Mouse (Mus musculus) liver, adult 2 months (tissue): ENCODE data around the gene Pkd1l2. TPM values are rescaled to one million over a fixed set of nuclear protein-coding genes. Genes with fewer than 3 reads are reported as not detected.

Experiments used
- DNase-seq: peaks from one replicate; pipeline ENCODE4 v3.0.0-alpha.2; 2011; ENCODE audit warnings: low read depth, low spot score; ENCODE audit errors: extremely low read depth
- H3K27ac ChIP-seq: fragments of 200-500 bp; replicated peaks from 2 replicates; pipeline ENCODE4 v1.5.1; 2012; ENCODE audit warnings: low read depth, mild to moderate bottlenecking, control low read depth, inconsistent platforms, low read length; ENCODE audit not compliant: insufficient read depth
- H3K27me3 ChIP-seq: fragments of 200-500 bp; 2 replicates; pipeline ENCODE4 v1.6.1; 2012; ENCODE audit warnings: mild to moderate bottlenecking, moderate library complexity, low read length, inconsistent platforms; ENCODE audit not compliant: control insufficient read depth, insufficient read depth
- H3K36me3 ChIP-seq: fragments of 200-500 bp; 2 replicates; pipeline ENCODE4 v1.6.1; 2012; ENCODE audit warnings: low read length, inconsistent platforms; ENCODE audit not compliant: control insufficient read depth, insufficient read depth
- H3K4me1 ChIP-seq: fragments of 200-500 bp; 2 replicates; pipeline ENCODE4 v1.6.1; 2011; ENCODE audit warnings: low read length; ENCODE audit not compliant: control insufficient read depth, insufficient read depth
- H3K4me3 ChIP-seq: fragments of 200-500 bp; 2 replicates; pipeline ENCODE4 v1.5.1; 2011; ENCODE audit warnings: low read depth, mild to moderate bottlenecking, control low read depth, low read length, moderate library complexity; ENCODE audit not compliant: insufficient read depth
- H3K79me2 ChIP-seq: fragments of 200-500 bp; 2 replicates; pipeline ENCODE4 v1.6.1; 2012; ENCODE audit warnings: inconsistent platforms, mild to moderate bottlenecking, low read length, moderate library complexity; ENCODE audit not compliant: control insufficient read depth, insufficient read depth
- H3K9ac ChIP-seq: fragments of 200-500 bp; 2 replicates; pipeline ENCODE4 v1.6.1; 2012; ENCODE audit warnings: low read depth, mild to moderate bottlenecking, control low read depth, inconsistent platforms, low read length
- CTCF ChIP-seq: fragments of 200-500 bp; IDR thresholded peaks from 2 replicates; pipeline ENCODE4 v1.5.1; 2011; ENCODE audit warnings: low read depth, low read length, control low read depth
- POLR2A ChIP-seq: fragments of 200-500 bp; IDR thresholded peaks from 2 replicates; pipeline ENCODE4 v1.6.1; 2011; ENCODE audit warnings: low read length, control low read depth; ENCODE audit not compliant: insufficient read depth; ENCODE audit errors: extremely low read depth
- WGBS: fragments of 180-500 bp; shearing (Covaris S2); methylation state at CpG from one replicate; pipeline ENCODE4 v1.1.7; 2018; 5-methylcytosine and 5-hydroxymethylcytosine counted together
- polyA plus RNA-seq: library from polyadenylated mRNA; depleted of rRNA; stranded (reverse); fragments of >200 nt; gene quantifications from 2 replicates; pipeline ENCODE4 v1.2.3, GENCODE M21; 2012
- total RNA-seq: library from RNA; depleted of rRNA; stranded (reverse); fragments of >200 nt; gene quantifications from 2 replicates; pipeline ENCODE4 v1.2.3, GENCODE M21; 2014

Gene Pkd1l2
- total and polyA plus RNA-seq, 2 experiments = not detected

DNA sequence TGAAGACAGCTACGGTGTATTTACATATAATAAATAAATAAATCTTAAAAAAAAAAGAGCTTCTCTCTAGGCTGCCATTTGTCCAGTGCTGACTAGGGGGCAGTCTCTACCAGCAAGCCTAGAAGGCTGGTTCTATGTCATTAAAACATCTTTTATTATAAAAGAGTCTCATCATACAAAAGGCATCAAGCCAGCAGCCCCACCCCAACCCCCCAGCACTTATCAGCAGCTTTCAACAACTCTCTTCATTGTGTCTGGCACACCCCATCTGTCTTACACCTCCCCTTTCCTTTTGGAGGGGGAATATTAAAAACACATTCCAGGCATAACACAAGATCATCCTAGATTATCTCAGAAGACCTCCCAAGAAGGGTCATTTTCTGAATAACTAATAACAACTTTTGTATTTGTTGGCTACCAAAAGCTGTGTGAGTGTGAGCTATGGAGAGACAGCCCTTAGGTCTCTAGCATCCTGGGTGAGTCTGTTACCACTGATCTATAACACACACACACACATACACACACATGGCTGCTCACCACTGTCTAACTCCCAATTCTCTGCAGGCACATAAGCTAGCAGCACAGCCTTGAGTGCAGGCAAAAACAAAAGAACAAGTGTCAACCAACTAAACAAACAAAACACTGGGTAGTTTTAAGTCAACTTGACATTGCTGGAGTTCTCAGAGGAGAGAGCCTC is 59.8 kb downstream of the Pkd1l2 start:
- 68% methylated on average over 1 of the region's 1 CpGs for WGBS
- H3K79me2 ChIP-seq = no peaks in the 10 kb centered on the region
- no peak overlapping the region for H3K9ac ChIP-seq
- no peak overlapping the region for H3K4me3 ChIP-seq
- H3K36me3 ChIP-seq = no peaks in the 10 kb centered on the region
- H3K4me1 ChIP-seq = no peaks in the 10 kb centered on the region
- DNase-seq = no peak
- no peaks in the 10 kb centered on the region for H3K27me3 ChIP-seq
- TF ChIP-seq POLR2A (no peak), CTCF (no peak)
- H3K27ac ChIP-seq = no peak overlapping the region

DNA sequence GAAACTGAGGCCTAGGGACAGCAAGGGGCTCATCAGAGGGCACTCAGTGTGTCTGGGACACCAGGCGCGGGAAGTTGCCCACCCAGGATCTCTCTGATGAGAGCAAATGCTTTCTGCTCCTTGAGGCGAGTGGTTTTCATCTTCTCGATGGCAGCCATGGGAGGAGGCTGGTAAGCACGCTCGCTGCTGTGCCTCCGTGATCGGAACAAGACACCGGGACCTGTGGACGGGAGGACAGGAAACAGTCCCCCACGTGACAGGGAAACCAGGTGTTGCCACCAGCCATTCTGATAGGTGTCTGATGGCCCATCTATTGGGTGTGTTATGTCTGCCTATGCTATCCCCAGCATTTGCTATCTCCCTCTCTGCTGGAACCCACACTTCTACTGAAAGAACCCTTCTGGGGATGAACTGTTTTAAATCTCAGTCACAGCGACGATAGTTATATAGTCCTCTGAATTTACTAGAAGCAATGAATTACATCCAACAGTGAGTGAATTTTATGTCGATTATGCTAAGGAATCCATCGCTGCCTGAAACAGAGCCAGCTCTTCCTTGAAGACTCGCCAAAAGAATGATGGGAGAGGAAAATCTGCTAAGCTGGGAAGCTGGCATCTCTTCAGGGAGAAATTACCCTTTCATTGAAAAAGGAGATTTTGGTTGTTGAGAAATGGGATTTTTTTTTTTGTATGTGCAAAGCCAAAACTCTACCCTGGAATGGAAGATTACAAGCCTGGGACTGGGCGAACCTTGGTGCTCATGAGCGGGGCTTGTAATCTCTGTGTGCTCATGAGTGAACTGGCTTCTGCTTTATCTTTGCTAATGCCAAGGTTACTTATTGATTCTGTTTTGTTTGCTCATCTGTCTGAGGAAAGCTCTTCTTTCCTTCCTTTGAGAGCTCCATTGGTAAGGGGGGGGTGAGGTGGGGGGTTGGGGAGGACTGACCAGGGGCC is 62.6 kb downstream of the Pkd1l2 start:
- 87% methylated on average over 18 of the region's 18 CpGs for WGBS

DNA sequence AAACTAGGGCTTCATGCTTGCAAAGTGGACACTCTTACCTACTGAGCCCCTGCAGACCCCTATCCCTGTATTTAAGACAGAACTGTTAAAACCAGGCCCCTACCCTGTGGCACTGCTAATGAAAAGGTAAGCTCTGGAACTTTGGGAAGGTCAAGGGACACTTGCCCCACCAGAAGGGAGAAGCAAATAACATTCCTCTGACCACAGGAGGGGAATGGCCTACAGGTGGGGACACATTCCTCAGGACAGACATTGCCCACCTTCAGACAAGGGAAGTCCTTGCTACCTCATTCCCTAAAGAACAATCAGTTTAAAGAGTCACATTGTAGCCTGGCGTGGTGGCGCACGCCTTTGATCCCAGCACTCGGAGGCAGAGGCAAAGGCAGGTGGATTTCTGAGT is 64.4 kb downstream of the Pkd1l2 start:
- H3K27ac ChIP-seq = no peak overlapping the region
- no peaks in the 10 kb centered on the region for H3K4me1 ChIP-seq
- 95% methylated on average over 4 of the region's 4 CpGs for WGBS
- no peaks in the 10 kb centered on the region for H3K27me3 ChIP-seq
- no peaks in the 10 kb centered on the region for H3K36me3 ChIP-seq
- TF ChIP-seq POLR2A (no peak), CTCF (no peak)
- no peak overlapping the region for H3K9ac ChIP-seq
- H3K4me3 ChIP-seq = no peak overlapping the region
- no peaks in the 10 kb centered on the region for H3K79me2 ChIP-seq
- no peak for DNase-seq

More for the DNA sequence above, 62.6 kb downstream of the Pkd1l2 start:
- H3K27ac ChIP-seq = no peak overlapping the region
- H3K36me3 ChIP-seq = no peaks in the 10 kb centered on the region
- DNase-seq = no peak
- H3K9ac ChIP-seq = no peak overlapping the region
- no peaks in the 10 kb centered on the region for H3K79me2 ChIP-seq
- H3K27me3 ChIP-seq = no peaks in the 10 kb centered on the region
- H3K4me3 ChIP-seq = no peak overlapping the region
- TF ChIP-seq POLR2A (no peak), CTCF (no peak)
- H3K4me1 ChIP-seq = no peaks in the 10 kb centered on the region

DNA sequence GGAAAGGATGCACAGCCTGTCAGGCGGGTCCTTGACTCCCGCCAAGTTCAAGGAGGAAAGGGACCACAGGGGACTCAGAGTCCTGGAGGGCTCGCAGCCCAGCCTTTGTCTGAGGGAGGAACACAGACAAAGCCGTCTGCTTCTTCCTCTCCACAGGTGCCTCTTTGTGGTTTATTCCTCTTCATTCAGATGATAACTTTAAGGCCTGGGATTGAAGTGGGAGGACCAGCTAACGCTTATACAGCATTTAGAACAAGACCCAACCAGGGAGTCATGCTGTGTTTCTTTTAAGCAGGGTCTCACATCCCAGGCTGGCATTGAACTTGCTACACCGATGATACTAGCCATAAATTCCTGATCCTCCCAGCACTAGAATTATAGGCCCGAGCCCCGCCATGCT is 65.2 kb downstream of the Pkd1l2 start:
- Histone ChIP-seq H3K79me2 (no peaks in the 10 kb centered on the region), H3K36me3 (no peaks in the 10 kb centered on the region), H3K4me1 (no peaks in the 10 kb centered on the region), H3K27ac (no peak overlapping the region), H3K9ac (no peak overlapping the region), H3K4me3 (no peak overlapping the region), H3K27me3 (no peaks in the 10 kb centered on the region)
- no peak for DNase-seq
- no peak for TF ChIP-seq CTCF
- TF ChIP-seq POLR2A = no peak
- WGBS = 83% methylated on average over 8 of the region's 8 CpGs

DNA sequence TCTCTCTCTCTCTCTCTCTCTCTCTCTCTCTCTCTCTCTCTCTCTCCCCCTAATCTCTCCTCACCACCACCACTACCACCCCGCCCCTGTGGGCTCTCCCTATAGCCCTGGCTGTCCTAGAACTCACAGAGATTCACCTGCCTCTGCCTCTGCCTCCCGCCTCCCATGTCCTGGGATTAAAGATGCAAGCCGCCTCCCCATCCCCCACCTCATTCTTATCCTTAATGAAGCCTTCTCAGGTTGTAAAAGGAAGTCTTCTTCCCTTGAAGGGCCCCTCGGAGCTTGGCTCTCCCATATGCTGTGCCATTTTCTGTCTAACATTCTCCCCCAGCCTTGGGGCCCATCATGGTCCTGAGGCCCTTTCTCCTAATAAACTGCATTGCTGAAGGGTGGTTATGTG is 66.6 kb downstream of the Pkd1l2 start:
- no peaks in the 10 kb centered on the region for H3K27me3 ChIP-seq
- 77% methylated on average over 4 of the region's 4 CpGs for WGBS
- no peak overlapping the region for H3K4me3 ChIP-seq
- no peak overlapping the region for H3K27ac ChIP-seq
- H3K4me1 ChIP-seq = no peaks in the 10 kb centered on the region
- no peak overlapping the region for H3K9ac ChIP-seq
- no peaks in the 10 kb centered on the region for H3K79me2 ChIP-seq
- no peak for DNase-seq
- no peak for TF ChIP-seq CTCF
- no peak for TF ChIP-seq POLR2A
- H3K36me3 ChIP-seq = no peaks in the 10 kb centered on the region
